Mouse (Mus musculus) urinary bladder, postnatal 36 days (tissue): ENCODE measurements around the gene Saal1.
"Not testable (repeated sequence)": the region's sequence is repeated elsewhere in the genome, so short reads cannot be mapped to it uniquely, and the experiment has no call there.

ENCODE experiments used
- DNase-seq, 2 experiments: peaks; one replicate each; pipeline ENCODE4 v3.0.0; 2022; ENCODE audit warnings: low spot score in 2 of 2, mixed read lengths in 1 of 2

The Saal1 gene

DNA sequence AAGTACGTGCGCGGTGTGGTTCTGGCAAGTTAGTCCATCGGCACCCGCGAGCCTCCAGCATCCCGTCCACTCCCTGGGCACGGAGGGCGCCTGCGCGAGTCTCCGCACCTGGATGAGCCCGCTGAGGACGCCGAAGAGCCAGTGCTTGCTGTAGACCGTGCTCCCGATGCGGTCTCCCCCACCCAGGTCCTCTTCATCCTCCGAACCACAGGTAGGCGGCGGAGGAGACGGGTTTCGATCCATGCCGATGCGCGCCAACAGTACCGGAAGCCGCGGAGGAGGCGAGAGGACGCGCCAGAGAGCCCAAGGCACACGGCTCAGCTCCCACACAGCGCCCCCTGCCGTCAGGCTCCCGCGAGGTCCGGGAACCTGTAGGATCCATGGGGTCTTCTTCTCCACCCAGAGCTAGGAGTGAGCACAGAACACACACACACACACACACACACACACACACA is at the start of gene Saal1:
Gene Saal1 (minus strand): TSS at position 291 of the 455 bp plus-strand sequence.
- peak; percentile 71 to 78 for DNase-seq

DNA sequence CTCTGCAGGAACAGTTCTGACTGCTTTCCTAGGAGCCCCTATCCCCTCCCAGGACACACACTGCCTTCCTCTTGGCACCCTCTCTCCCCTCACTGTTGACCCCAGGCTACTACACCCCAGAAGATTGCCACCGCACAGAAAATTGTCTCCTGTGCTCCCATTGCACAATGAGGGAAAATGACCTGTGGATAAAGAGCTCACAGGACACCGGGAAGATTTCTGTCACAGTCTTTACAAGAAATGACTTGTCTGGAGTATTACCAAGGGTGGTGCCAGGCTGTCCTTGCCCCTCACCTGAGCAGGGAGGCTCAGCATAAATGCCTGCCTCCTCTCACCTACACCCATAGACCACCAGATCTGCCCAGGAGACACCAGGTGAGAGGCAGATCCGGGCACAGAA is 41.0 kb upstream of the Saal1 start, which contains the start of gene Saa2:
Gene Saa2 (plus strand): TSS at position 301 of the 400 bp plus-strand sequence.
- no peak for DNase-seq

DNA sequence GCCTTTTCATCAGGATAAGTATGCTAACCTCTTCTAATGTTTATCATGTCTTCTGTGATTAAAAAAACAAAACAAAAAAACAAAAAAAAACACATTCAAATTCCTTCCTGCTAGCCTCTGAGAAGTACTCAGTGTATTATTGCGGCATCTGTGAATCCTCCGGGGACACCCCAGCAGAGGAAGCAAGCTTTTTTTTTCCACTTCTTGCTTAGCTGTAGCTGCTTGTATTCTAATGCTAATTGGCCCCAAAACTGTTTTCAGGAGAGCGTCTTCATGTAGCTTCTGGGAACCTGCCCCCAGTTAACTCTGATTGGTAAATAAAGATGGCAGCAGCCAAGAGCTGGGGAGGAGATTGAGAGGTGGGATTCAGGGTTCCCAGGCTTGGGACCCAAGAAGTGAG is 38.0 kb upstream of the Saal1 start:
- DNase-seq = no peak

DNA sequence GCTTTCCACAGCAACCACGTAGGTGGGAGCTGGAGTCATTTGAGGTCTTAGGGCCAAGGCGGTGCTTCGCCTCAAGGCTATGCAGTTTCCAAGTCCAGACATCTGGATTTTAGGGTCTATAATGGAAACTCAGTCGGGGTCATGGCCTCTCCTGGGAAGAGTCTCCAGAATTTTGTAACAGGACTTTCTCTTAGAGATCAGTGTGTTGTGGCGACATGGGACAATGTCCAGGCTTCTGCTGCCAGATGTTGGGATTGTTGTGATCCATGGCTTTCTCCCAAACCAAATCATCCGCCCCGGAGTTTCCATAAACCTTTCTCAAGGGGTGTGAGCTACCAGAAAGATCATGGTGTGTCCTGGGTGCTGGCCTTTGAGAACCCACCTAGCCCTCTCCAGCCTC is 35.9 kb upstream of the Saal1 start:
- peak in 1 of 2 experiments; percentile 24 for DNase-seq

DNA sequence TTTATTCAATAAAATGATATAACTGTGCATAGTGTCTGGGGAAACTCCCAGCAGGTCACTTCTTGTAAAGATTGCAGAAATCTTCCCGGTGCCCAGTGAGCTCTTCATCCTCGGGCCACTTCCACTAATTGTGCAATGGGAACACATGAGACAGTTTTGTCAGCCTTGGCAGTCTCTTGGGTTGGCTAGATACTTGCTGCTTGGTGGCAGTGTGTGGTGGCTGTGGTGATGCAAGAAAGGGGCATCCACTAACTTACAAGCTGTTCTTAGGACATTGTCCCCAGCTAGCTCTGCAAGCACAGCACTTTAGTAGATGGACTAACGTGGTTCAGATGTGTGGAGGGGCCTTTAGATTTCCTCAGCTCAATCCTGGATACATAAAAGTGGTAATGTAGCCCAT is 35.3 kb upstream of the Saal1 start:
- peak in 1 of 2 experiments; percentile 61 for DNase-seq

DNA sequence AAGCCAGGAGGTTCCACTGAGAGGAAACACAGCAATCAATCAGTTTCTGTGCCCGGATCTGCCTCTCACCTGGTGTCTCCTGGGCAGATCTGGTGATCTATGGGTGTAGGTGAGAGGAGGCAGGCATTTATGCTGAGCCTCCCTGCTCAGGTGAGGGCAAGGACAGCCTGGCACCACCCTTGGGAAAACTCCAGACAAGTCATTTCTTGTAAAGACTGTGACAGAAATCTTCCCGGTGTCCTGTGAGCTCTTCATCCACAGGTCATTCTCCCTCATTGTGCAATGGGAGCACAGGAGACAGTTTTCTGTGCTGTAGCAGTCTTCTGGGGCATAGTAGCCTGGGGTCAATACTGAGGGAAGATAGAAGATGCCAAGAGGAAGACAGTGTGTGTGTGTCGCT is 32.4 kb upstream of the Saal1 start, which contains the start of gene Saa1:
Gene Saa1 (minus strand): TSS at position 101 of the 400 bp plus-strand sequence.
- DNase-seq = not testable (repeated sequence)

DNA sequence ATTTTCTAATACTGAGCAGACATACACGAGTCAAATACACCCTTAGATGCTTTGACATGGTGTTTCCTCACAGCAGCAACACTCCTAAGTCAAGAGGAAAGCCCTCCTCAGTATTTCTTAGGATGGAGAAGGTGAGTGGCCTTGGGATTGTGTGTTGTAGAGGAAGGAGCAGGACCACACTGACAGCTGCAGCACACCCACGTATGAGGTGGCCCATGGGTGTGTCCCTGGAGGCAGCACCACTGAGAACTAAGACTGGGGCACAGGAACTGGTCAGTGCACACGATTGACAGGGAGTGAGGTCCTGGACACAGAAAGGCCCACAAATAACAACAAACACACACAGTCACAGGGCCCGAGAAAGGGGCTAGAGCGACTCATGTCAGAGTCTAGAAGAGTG is 29.6 kb upstream of the Saal1 start:
- not testable (repeated sequence) for DNase-seq

DNA sequence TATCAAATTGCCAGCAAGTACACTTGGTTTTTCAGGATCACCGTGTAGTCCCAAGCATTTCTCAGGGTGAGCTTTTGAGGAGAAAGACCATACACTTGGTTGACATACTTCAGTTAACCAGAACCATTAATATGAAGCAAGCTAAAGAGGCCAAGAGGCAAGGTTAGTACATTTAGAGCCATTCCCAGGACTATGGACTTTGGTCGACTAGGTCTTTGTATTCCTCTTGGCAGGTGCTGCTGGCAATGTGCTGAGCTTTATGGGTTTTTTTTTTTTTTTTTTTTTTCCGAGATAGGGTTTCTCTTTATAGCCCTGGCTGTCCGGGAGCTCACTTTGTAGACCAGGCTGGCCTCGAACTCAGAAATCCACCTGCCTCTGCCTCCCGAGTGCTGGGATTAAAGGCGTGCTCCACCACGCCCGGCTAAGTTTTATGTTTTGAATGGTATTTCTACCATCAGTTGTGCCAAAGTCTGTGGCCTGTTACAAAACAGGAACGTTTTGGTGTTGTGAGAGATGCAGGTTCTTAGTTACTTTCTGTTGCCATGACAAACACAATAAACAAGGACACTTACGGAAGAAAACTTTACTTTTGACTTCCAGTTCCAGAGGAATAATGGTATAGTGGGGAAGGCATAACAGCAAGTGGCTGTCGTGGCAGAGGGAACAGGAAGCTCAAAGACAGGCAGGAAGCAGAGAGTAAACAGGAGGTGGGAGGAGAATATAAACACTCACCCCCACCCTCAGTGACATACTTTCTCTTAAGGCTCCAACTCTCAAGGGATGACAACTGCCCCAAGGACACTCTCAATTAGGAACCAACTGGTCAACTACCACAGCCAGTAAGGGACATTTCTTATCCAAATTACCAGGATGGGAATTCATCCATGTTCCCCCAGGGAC is 28.3 kb upstream of the Saal1 start:
- no peak for DNase-seq

DNA sequence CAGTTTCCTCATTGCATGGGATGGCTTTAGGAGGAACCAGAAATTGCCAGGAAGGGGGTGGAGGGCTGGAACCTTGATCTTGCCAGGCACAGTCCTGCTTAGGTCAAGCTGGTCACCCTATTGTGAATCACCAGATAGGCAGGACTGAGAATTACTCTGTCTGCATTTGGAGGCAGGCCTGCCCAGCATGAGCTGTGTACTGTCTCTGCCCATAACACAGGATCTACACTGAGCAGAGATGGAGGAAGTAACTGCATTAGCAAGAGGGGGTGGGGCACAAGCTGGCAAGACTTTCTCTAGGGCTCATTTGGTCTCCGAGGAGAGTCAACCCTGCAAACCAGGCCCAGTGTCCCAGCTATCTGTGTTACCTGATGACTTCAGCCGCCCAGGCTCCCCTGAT is 24.5 kb upstream of the Saal1 start:
- no peak for DNase-seq

DNA sequence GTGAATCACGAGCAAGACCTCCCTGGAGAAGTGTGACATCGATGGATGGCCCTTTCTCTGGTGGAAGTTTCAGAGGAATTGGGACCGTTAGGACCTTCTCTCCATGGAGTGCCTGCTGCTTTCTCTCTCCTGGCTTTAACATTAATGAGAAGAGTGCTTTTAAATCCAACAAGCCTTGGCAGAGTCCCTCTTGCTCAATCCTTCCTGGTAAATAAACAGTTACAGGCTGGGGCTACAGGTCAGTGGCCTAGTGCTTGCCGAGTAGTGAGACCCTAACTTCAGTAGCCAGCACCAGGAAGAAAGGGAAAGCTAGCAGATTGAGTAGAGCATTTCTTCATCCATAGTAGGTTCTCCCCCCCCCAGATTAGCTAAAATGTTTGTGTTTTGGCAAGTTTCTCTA is 22.0 kb upstream of the Saal1 start, which contains the start of gene Saa4:
Gene Saa4 (minus strand): TSS at position 146 of the 400 bp plus-strand sequence.
- no peak for DNase-seq

DNA sequence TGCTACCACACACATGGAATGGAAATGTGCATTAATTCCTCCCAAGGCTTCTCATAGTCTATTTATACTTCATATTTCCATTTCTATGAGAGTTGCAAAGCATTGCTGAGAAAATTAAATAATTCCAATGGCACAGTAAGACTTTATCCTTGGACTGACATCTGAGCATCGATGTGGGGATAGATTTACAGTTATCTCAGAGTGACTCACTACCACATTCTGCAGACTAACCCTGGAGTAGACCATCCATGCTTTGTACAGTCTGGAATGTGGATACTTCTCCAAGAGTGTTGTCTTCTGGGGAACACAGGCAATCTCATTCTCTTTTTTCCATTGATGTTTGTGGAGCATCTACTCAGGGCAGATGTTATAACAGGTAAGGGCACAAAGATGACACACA is 17.1 kb upstream of the Saal1 start:
- DNase-seq = no peak

DNA sequence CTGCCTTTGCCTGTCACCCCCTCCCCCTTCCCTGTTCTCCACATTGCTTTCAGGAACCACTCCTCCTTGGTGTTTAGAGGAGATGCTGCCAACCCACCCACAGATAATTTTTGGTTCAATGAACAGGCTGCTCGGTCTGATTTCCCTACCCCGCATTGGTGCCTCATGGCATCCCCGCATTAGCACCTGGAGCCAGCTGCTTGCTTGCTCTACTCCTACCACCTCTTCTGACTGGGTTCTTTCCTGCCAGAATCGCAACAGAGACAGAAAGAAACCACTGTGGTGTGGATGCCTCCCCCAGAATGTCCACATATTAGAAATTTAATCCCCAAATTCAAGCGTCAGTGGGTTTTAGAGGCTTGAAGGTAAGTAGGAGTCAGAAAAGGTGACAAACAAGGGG is 13.9 kb upstream of the Saal1 start:
- DNase-seq = no peak

DNA sequence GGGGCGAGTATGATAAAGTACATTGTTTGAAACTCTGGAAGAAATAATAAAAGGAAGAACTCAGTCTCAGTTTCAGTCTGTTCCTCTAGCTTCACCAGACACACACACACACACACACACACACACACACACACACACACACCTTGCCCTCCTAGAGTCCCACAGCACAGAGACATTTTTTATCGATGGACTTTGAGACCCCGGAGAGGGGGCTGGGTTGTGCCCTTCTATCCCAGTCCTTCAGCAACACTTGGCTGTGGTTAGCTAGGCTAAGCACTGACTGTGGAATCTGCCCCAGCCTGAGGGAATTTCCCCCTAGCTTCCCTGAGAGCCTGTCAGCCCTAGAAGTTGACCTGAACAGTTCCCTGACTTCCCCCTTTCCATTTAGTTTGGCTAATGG is 13.4 kb upstream of the Saal1 start:
- no peak for DNase-seq

DNA sequence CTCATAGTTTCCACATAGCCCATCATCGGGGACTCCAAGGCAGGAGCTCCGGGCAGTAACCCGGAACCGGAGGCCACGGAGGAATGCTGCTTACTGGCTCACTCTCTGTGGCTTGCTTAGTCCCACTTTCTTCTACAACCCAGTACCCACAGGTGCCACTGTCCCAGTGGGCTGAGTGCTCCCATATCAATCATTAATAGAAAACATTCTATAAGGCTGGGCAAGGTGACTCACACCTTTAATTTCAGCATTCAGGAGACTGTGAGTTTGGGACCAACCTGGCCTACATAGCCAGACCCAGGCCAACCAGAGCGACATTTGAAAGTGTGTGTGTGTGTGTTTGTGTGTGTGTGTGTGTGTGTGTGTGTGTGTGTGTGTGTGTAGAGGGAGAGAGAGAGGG is 12.9 kb upstream of the Saal1 start:
- no peak for DNase-seq

DNA sequence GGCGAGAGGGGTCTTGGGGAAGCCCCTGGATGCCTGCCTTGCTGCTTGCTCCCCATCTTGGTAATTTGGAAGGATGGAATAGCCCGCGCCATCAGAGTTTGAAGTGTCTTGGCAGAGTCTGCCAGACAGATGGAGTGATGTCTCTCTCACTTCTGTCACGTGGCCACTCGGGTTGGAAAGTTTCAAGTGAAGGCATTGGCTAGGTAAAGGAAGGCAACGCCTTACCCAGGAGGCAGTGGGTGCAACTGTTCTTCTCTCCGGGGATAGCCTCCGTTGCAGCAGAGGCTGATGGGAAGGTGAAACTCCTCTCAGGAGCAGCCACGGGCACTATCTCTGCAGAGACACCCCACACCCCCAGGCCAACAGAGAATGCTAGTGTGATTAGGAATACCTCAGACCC is 10.0 kb upstream of the Saal1 start:
- DNase-seq = no peak

DNA sequence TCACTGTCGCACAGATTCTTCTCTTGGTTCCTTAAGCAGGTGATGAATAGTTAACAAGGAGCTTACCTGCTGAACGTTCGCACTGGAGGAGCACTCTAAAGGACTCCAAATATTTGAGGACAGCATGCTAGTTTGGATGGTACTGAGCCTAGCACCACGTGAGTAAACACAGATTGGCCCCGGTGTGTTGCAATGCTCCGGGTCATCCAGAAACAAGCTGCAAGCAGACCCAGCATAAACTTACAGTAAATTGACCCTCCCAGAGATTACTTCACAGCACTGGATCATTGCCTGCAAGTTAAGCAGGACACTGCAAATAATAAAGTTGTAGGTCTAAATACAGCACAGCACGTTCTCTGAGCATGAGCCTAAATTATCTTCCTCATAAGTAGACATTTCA is 9.0 kb upstream of the Saal1 start:
- DNase-seq = peak; percentile 20 to 72

DNA sequence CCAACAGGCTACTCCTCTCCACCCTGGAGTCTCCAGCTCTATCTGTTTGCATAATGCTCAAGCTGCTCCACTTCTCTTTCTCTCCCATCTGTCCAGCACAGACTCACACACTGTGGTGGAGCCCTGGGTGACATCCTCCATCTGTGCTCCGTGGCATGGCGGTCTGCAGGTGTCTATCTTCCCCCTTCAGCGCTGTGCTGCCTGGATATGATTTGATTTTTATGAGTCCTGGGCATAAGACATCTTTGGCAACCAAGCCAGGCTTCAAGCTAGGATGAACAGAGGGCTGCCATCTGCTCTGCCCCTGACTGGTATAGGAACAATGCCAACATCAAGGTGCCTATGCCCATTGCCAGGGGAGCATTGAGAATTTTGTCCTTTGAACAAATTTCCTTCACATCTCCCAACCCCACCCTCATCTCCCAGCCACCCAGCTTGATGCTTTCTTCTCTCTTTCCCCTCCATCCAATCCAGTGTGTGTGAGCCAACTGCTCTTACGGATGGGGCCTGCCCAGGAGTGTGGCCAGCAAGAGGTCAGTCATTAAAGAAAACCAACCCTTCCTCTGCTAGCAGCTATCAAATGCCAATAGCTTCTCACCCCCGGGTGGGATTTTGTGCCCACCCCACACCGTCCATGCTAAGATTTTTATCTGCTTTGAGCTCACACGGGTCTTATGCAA is 8.3 kb upstream of the Saal1 start:
- DNase-seq = no peak

DNA sequence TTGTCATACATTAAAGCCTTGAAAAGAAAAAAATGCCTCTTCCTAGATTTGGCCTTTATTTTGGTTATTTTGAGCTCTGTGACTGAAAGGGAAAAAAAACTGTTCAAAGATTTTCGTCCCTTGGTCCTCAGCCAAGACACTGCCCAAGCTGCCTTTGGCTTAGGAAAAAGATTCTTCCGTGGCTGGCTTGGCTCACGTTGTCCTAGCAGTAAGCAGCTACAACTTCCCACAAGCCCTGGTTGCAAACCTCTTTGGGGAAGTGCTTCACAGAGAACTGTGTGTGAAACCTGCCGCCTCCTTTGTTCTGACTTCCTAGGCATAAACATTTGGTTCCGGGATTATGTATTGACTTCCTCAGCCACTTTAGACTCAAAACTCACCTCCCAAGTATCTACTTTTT is 6.4 kb upstream of the Saal1 start:
- DNase-seq = peak in 1 of 2 experiments; percentile 40

DNA sequence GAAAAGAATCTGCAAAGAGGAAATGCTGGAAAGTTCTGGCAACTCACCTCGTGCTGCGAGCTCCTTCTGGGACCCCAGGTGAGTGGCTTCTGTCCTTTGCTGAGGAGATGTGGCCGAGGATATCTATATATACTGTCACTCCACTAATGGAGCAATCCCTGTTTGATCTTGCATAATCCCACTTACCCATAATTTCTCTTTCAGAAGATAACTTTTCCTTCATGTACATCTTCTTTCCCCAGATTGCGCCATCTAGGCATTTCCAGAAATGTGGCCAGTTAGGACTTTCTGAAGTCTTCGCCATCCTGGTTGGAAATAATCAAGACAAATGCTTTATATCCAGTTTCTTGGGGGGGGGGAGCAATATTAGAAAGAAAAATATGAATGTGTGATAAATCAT is 5.1 kb upstream of the Saal1 start, which contains the start of gene Saa3:
Gene Saa3 (minus strand): TSS at position 101 of the 400 bp plus-strand sequence.
- DNase-seq = no peak

DNA sequence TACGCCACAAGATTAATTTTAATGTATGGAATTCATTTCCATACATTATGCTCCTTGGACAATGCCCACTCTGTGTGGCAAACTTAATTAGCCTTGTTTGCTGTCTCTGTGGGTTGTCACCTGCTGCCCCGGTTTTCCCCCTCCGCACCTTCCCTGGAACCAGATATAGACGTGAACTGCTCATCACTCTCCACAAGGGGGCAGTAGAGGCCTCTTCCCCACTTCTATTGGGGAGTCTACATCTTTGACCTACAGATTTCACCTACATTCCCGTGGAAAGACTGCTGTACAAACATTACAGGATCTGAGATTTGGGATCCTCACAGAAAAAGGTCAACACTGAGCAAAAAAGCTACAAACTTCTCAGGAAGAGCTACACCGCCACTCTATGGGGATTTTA is 4.0 kb upstream of the Saal1 start:
- peak; percentile 24 to 48 for DNase-seq

DNA sequence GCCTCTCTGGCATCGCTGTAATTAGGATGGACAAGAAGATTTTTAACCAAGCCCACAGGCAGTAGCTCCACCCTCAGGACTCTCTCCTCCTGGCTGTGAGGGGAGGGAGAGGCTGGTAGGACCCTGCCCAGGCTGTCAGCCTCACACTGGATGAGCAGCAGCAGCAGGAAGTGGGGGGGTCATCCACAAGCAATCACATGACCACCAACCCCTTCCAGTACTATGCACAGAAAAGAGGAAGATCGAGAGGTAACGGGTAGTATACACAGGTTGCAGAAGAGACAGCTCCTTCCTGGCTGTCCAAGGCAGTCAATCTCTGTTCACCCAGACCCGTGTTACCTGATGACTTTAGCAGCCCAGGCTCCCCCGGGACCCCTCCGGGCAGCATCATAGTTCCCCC is 1.8 kb upstream of the Saal1 start:
- DNase-seq = no peak

DNA sequence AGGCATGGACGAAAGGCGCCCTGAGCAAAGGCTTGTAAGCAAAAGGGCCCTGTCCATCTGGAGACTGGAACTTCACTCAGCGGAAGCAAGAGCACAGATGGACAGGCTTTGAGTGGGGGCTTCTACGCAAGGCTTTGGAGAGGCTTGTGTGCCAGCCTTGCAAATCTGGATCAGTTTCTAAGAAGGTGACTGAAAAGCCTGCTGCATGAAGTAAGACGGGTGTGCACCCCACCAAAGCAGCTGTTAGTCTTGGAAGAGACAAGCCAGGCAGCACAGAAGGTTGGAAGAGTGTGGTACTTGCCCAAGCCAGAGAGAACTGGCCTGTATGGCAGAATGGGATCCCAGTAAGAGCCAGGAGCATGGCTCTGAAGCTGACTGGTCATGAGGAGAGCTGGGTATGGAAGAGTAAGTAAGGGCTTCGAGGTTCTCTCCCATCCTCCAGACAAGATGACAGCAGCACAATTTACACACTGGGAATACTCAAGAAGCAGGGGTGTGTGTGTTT is 9.9 kb downstream of the Saal1 start:
- no peak for DNase-seq
